Mouse (Mus musculus) frontal cortex, postnatal 36 days (tissue): Measurements from ENCODE around the gene Ube2d1.

Source experiments
- DNase-seq, 2 experiments: peaks; one replicate each; pipeline ENCODE4 v3.0.0; 2022; ENCODE audit warnings: low spot score in 2 of 2

The Ube2d1 gene

GRCm38 (mm10) chr10:71222639-71223038, 62.4 kb downstream of the Ube2d1 start:
- DNase-seq = no peak

DNA sequence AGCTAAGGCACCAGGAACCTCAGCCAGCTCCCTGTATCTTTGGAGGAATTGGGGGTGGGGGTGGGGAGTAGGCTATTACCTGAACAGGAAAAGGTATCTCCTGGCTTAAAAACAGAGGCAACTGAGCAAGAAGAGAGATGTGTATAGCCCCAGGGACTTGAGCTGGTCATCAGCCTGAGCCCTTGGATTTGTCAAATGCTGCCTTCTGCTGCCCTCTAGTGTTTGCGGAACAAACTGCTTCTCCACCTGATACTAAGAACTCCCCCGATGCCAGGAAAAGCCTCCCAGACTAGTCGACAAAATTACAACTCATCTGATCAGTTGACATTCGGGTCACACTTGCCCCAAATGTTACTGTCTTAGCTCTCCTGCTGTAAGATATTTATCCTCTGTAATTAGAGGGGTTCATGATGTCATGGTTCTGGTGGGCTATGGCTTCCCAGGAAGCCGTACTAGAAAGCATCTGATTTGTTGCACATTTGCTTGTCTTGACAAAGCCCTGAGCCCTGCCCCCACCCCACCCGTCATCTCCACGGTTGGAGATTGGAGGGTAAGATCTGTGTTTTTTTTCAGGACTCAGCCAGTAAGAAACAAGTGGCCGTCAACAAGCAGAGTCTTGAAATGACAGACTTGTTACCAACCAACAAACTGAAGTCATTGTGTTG, 66.7 kb downstream of the Ube2d1 start:
- peak; percentile 83 to 90 for DNase-seq

DNA sequence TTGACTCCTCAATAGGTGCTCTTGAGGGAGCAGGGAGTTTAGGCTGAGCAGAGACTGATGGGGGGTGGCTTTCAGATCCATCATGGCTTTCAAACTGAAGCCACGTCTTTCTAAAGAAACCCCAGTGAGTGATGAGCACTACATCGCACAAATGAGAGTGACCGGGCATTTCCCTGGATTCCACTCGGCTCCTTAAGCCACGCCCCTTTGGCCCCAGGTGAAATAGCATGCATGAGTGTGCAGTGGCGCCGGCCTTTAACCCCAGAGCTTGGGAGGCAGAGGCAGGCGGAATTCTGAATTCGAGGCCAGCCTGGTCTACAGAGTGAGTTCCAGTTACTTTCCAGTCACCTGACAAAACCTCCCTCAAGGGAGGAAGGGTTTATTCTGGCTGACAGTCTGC, 69.1 kb downstream of the Ube2d1 start:
- DNase-seq = no peak
